Mouse (Mus musculus) forebrain, embryonic 13.5 days (tissue): ENCODE data around the gene Ethe1. TPM values are rescaled to one million over a fixed set of nuclear protein-coding genes. Genes with fewer than 3 reads are reported as not detected.

Source experiments
- ATAC-seq: fragments of 200-750 bp; cut with Nextera tagmentation; 2 replicates; pipeline ENCODE4 v1.8.0; 2017
- H3K27ac ChIP-seq: fragments of 300-500 bp; sonication (generic); 2 replicates; pipeline ENCODE4 v1.5.1; 2015; ENCODE audit warnings: inconsistent platforms, mild to moderate bottlenecking, moderate library complexity
- H3K27me3 ChIP-seq: fragments of 300-500 bp; sonication (generic); 2 replicates; pipeline ENCODE4 v1.6.1; 2015; ENCODE audit warnings: mild to moderate bottlenecking, inconsistent platforms
- H3K36me3 ChIP-seq: fragments of 300-500 bp; sonication (generic); 2 replicates; pipeline ENCODE4 v1.6.1; 2015; ENCODE audit warnings: mild to moderate bottlenecking, inconsistent platforms; ENCODE audit not compliant: poor library complexity, severe bottlenecking
- H3K4me1 ChIP-seq: fragments of 300-500 bp; sonication (generic); 2 replicates; pipeline ENCODE4 v1.6.1; 2015; ENCODE audit warnings: inconsistent platforms
- H3K4me2 ChIP-seq: fragments of 300-500 bp; sonication (generic); 2 replicates; pipeline ENCODE4 v1.6.1; 2015; ENCODE audit warnings: inconsistent platforms, mild to moderate bottlenecking, moderate library complexity
- H3K4me3 ChIP-seq: fragments of 300-500 bp; sonication (generic); 2 replicates; pipeline ENCODE4 v1.5.1; 2015; ENCODE audit warnings: mild to moderate bottlenecking, inconsistent platforms
- H3K9ac ChIP-seq: fragments of 300-500 bp; sonication (generic); 2 replicates; pipeline ENCODE4 v1.6.1; 2015; ENCODE audit warnings: mild to moderate bottlenecking, inconsistent platforms
- H3K9me3 ChIP-seq: fragments of 300-500 bp; sonication (generic); replicated peaks from 2 replicates; pipeline ENCODE4 v1.6.1; 2016; ENCODE audit warnings: inconsistent platforms
- WGBS: fragments of 180-500 bp; shearing (Covaris S2); methylation state at CpG from one replicate; pipeline ENCODE4 v1.1.7; 2015; 5-methylcytosine and 5-hydroxymethylcytosine counted together
- polyA plus RNA-seq: library from polyadenylated mRNA; unstranded; fragments of >200 nt; fragmentation: Nextera tagmentation; extraction: Ambion mirVana; gene quantifications from 2 replicates; pipeline ENCODE4 v1.2.1, GENCODE M21; 2015

Gene Ethe1
- 16.8 and 16.9 TPM in 2 replicates for polyA plus RNA-seq

GRCm38 (mm10) chr7:24587330-24588105, at the start of gene Ethe1, which contains the start of gene Zfp575:
Ethe1 (plus strand) TSS chr7:24587543.
Zfp575 (minus strand) TSS chr7:24587641.
- 5% methylated on average over 30 of the region's 30 CpGs for WGBS
- H3K27ac ChIP-seq = no peak within 1 kb of the TSS

GRCm38 (mm10) chr7:24537591-24537990, 49.8 kb upstream of the Ethe1 start:
- H3K27me3 ChIP-seq = peaks cover 15% of the 10 kb centered on the region
- H3K27ac ChIP-seq = no peak overlapping the region
- H3K9ac ChIP-seq = no peak overlapping the region
- peaks cover 44% of the 10 kb centered on the region for H3K36me3 ChIP-seq
- H3K4me1 ChIP-seq = peaks cover 25% of the 10 kb centered on the region
- WGBS = 81% methylated on average over 5 of the region's 5 CpGs
- no peak for ATAC-seq
- H3K9me3 ChIP-seq = no peaks in the 10 kb centered on the region
- no peak overlapping the region for H3K4me2 ChIP-seq
- no peak overlapping the region for H3K4me3 ChIP-seq

More at GRCm38 (mm10) chr7:24587330-24588105, at the start of gene Ethe1, which contains the start of gene Zfp575:
- peak; percentile 79 for ATAC-seq
- Histone ChIP-seq H3K9ac (peak within 1 kb of the TSS; percentile 78), H3K4me2 (peak within 1 kb of the TSS; percentile 65), H3K9me3 (no peaks in the 10 kb centered on the region), H3K27me3 (peaks cover 28% of the 10 kb centered on the region), H3K4me1 (peaks cover 14% of the 10 kb centered on the region; the same call in 1 of the 2 replicates), H3K36me3 (no peaks in the 10 kb centered on the region), H3K4me3 (peak within 1 kb of the TSS; percentile 47)

DNA sequence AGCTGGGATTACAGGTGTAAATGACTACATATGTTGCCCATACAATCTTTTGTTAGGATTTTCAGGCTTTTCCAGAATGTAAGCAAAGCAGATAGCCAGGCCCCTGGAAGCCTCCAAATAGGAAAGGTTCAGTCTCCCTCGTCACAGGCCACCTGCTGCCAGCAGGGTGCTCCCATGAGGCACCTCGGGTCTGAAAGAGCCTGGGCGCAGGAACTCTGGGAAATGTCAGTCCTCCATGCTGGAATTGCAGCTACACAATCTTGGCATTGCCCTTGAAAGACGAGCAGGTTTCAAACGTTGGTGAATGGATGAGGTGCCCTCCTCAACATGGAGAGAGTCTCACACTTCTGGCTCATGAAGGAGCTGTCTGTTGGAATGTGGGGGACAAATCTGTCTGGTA, 49.2 kb upstream of the Ethe1 start:
- Histone ChIP-seq H3K9ac (no peak overlapping the region), H3K27ac (no peak overlapping the region), H3K27me3 (peaks cover 12% of the 10 kb centered on the region), H3K4me2 (no peak overlapping the region), H3K9me3 (no peaks in the 10 kb centered on the region), H3K4me3 (no peak overlapping the region), H3K4me1 (peaks cover 22% of the 10 kb centered on the region), H3K36me3 (peaks cover 43% of the 10 kb centered on the region)
- 47% methylated on average over 5 of the region's 5 CpGs for WGBS
- ATAC-seq = no peak; the same call in 1 of the 2 replicates

GRCm38 (mm10) chr7:24538701-24539100, 48.6 kb upstream of the Ethe1 start:
- Histone ChIP-seq H3K4me1 (peaks cover 17% of the 10 kb centered on the region), H3K4me2 (no peak overlapping the region), H3K27ac (no peak overlapping the region), H3K27me3 (peaks cover 6% of the 10 kb centered on the region; the same call in 1 of the 2 replicates), H3K36me3 (peaks cover 38% of the 10 kb centered on the region), H3K9me3 (no peaks in the 10 kb centered on the region), H3K4me3 (no peak overlapping the region), H3K9ac (no peak overlapping the region)
- WGBS = 80% methylated on average over 5 of the region's 5 CpGs
- ATAC-seq = no peak; the same call in 1 of the 2 replicates

GRCm38 (mm10) chr7:24539686-24540085, 47.7 kb upstream of the Ethe1 start:
- H3K4me3 ChIP-seq = no peak overlapping the region
- no peaks in the 10 kb centered on the region for H3K9me3 ChIP-seq
- no peak for ATAC-seq
- no peak overlapping the region for H3K9ac ChIP-seq
- H3K4me1 ChIP-seq = peaks cover 7% of the 10 kb centered on the region; the same call in 1 of the 2 replicates
- H3K36me3 ChIP-seq = peaks cover 28% of the 10 kb centered on the region
- H3K27ac ChIP-seq = no peak overlapping the region
- 95% methylated on average over 4 of the region's 4 CpGs for WGBS
- no peak overlapping the region for H3K4me2 ChIP-seq
- no peaks in the 10 kb centered on the region for H3K27me3 ChIP-seq

- Histone ChIP-seq H3K27ac (no peak overlapping the region), H3K4me1 (peaks cover 22% of the 10 kb centered on the region), H3K9ac (no peak overlapping the region), H3K9me3 (no peaks in the 10 kb centered on the region), H3K27me3 (no peaks in the 10 kb centered on the region), H3K36me3 (peaks cover 12% of the 10 kb centered on the region), H3K4me3 (no peak overlapping the region), H3K4me2 (no peak overlapping the region)
- 91% methylated on average over 2 of the region's 2 CpGs for WGBS
- no peak for ATAC-seq
Measured at GRCm38 (mm10) chr7:24544506-24544905, 42.8 kb upstream of the Ethe1 start.

DNA sequence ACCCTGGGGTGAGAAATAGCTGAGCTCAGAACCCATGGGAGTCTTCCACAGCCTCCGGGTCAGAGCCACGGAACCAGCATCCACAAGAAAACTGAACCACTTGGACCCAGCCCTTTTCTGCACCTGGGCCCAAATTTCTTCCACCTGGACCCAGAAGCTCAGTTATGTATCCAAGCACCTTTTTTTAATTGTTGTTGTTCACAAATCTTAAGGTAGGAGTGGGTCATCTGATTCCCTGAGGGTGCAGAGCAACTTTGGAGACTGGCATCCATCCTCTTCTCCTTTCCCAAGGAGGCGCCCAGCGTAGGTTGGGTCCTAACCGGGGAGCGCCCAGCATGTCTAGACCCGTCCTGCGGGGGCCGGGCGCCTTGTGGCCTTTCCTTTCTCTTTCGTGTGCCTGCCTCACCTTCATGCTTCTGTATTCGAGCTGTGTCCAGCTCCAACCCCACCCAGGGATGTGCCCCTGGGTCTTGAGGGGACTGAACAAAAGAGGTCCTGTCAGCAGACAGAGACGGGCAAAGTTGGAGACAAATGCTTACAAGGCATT, 41.2 kb upstream of the Ethe1 start, which contains the start of the genes Pinlyp and Xrcc1:
TSS of gene Pinlyp (minus strand) at position 51 of the 547 bp plus-strand sequence.
TSS of gene Xrcc1 (plus strand) at position 222 of the 547 bp plus-strand sequence.
- ATAC-seq = 0 out of 2 replicates have a peak, but pooled peaks have one; percentile 9
- peak within 1 kb of the TSS; percentile 59 for H3K27ac ChIP-seq
- H3K4me3 ChIP-seq = peak within 1 kb of the TSS; percentile 83
- 39% methylated on average over 13 of the region's 13 CpGs for WGBS
- peaks cover 28% of the 10 kb centered on the region for H3K36me3 ChIP-seq
- peaks cover 22% of the 10 kb centered on the region for H3K4me1 ChIP-seq
- H3K9me3 ChIP-seq = no peaks in the 10 kb centered on the region
- H3K4me2 ChIP-seq = peak within 1 kb of the TSS; percentile 74
- no peaks in the 10 kb centered on the region for H3K27me3 ChIP-seq
- H3K9ac ChIP-seq = peak within 1 kb of the TSS; percentile 85

DNA sequence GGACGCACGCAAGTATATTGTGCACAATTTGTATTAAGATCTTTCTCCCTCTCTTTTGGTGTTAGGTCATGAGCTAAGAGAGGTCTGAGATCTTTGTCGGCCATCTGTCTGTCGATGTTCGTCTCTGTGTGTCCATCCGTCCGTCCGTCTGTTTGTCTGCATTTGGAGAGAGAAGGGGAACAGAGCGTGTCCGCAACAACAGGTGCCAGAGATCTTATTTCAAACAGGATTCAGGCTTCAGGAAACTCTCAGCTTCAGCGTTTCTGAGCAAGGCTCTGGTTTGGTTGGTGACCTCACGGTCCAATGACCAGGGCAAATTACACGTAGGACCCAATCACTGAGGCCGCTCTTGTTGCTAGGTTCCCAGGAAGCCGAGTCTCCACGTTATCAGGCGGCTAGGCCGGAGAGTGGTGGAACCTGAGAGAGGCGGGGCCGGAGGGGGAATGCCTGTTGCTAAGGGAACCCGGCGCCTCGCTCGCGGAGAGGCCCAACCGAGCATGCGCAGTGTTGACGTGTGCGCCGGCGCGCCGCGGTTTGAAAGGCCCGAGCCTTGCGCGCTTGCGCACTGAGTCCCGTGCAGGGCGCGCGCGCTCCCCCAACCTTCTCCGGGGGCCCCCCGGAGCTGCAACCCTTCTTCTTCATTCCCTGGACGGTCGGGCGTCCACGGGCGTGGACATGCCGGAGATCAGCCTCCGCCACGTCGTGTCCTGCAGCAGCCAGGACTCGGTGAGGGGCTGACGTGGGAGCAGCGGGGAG, 40.5 kb upstream of the Ethe1 start:
- WGBS = under 1% methylated on average over 57 of the region's 57 CpGs
- peaks cover 22% of the 10 kb centered on the region for H3K4me1 ChIP-seq
- peak; percentile 99 for ATAC-seq
- peak overlapping the region; percentile 83 for H3K4me3 ChIP-seq
- no peaks in the 10 kb centered on the region for H3K27me3 ChIP-seq
- H3K4me2 ChIP-seq = peak overlapping the region; percentile 74
- H3K9ac ChIP-seq = peak overlapping the region; percentile 85
- H3K9me3 ChIP-seq = no peaks in the 10 kb centered on the region
- peak overlapping the region; percentile 59 for H3K27ac ChIP-seq
- H3K36me3 ChIP-seq = peaks cover 31% of the 10 kb centered on the region

DNA sequence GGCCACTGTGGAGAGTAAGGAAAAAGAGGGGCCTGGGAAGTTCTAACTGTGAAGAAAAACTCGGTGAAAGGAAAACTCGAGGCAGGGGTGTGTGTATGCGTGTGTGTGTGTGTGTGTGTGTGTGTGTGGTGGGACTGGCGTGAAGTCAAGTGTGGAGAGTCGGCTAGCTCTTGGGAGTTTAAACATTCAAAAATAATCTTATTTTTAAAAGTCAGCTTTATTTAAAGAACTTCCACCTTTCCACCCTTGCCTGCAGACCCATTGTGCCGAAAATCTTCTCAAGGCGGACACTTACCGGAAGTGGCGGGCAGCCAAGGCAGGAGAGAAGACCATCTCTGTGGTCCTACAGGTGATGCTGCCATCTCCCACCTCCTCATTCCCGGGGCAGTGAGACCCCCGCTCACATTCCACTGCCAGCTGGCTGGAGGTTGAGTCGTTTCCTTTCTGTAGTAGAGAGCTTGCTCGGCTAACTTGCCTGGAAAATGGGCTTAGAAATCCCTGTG, 39.8 kb upstream of the Ethe1 start:
- ATAC-seq = 0 out of 2 replicates have a peak, but pooled peaks have one; percentile 14
- Histone ChIP-seq H3K27me3 (no peaks in the 10 kb centered on the region), H3K27ac (no peak overlapping the region), H3K4me1 (peaks cover 22% of the 10 kb centered on the region), H3K9me3 (no peaks in the 10 kb centered on the region), H3K36me3 (peaks cover 39% of the 10 kb centered on the region), H3K9ac (peak overlapping the region; percentile 85), H3K4me3 (peak overlapping the region; percentile 83), H3K4me2 (peak overlapping the region; percentile 74)
- 21% methylated on average over 13 of the region's 13 CpGs for WGBS

- Histone ChIP-seq H3K4me2 (no peak overlapping the region), H3K36me3 (peaks cover 76% of the 10 kb centered on the region), H3K4me1 (peaks cover 13% of the 10 kb centered on the region), H3K27ac (no peak overlapping the region), H3K27me3 (no peaks in the 10 kb centered on the region), H3K9ac (no peak overlapping the region), H3K4me3 (no peak overlapping the region), H3K9me3 (no peaks in the 10 kb centered on the region)
- no peak for ATAC-seq
- 95% methylated on average over 12 of the region's 12 CpGs for WGBS
Measured at GRCm38 (mm10) chr7:24551985-24552759, 35.2 kb upstream of the Ethe1 start.

- Histone ChIP-seq H3K9me3 (no peaks in the 10 kb centered on the region), H3K27me3 (no peaks in the 10 kb centered on the region), H3K4me2 (no peak overlapping the region), H3K27ac (no peak overlapping the region), H3K4me1 (no peaks in the 10 kb centered on the region), H3K9ac (no peak overlapping the region), H3K36me3 (peaks cover 72% of the 10 kb centered on the region), H3K4me3 (no peak overlapping the region)
- WGBS = 95% methylated on average over 10 of the region's 10 CpGs
- no peak for ATAC-seq
Measured at GRCm38 (mm10) chr7:24555786-24556185, 31.6 kb upstream of the Ethe1 start.
